Mouse (Mus musculus) heart, adult 2 months (tissue): ENCODE measurements around the gene Inka2. TPM values are rescaled to one million over a fixed set of nuclear protein-coding genes. Genes with fewer than 3 reads are reported as not detected.

Experiments used
- DNase-seq, 2 experiments: peaks; one replicate each; pipeline ENCODE4 v3.0.0; 2021
- H3K27ac ChIP-seq: fragments of 200-600 bp; 2 replicates; pipeline ENCODE4 v1.8.1; 2022
- H3K27me3 ChIP-seq: fragments of 200-500 bp; 2 replicates; pipeline ENCODE4 v1.6.1; 2012; ENCODE audit warnings: mild to moderate bottlenecking, low read length, inconsistent platforms, mixed read lengths; ENCODE audit not compliant: control insufficient read depth, insufficient read depth
- H3K36me3 ChIP-seq: fragments of 200-500 bp; 2 replicates; pipeline ENCODE4 v1.6.1; 2012; ENCODE audit warnings: low read length, inconsistent platforms; ENCODE audit not compliant: control insufficient read depth, insufficient read depth
- H3K4me1 ChIP-seq: fragments of 200-500 bp; 2 replicates; pipeline ENCODE4 v1.6.1; 2011; ENCODE audit warnings: low read length; ENCODE audit not compliant: control insufficient read depth, insufficient read depth
- H3K4me3 ChIP-seq: fragments of 200-600 bp; 2 replicates; pipeline ENCODE4 v1.8.1; 2022
- H3K79me2 ChIP-seq: fragments of 200-500 bp; replicated peaks from 2 replicates; pipeline ENCODE4 v1.6.1; 2012; ENCODE audit warnings: mild to moderate bottlenecking, inconsistent platforms, low read length, moderate library complexity, mixed read lengths; ENCODE audit not compliant: control insufficient read depth, insufficient read depth
- H3K9ac ChIP-seq: fragments of 200-500 bp; 2 replicates; pipeline ENCODE4 v1.6.1; 2012; ENCODE audit warnings: low read depth, mild to moderate bottlenecking, control low read depth, inconsistent platforms, low read length, mixed read lengths
- CTCF ChIP-seq: fragments of 200-600 bp; IDR thresholded peaks from 2 replicates; pipeline ENCODE4 v1.8.1; 2022; ENCODE audit warnings: antibody characterized with exemption, mild to moderate bottlenecking, moderate library complexity
- EP300 ChIP-seq: fragments of 200-500 bp; IDR thresholded peaks from 2 replicates; pipeline ENCODE4 v1.6.1; 2011; ENCODE audit warnings: low read depth, low read length, control low read depth; ENCODE audit not compliant: insufficient read depth
- POLR2A ChIP-seq: fragments of 200-500 bp; IDR thresholded peaks from 2 replicates; pipeline ENCODE4 v1.6.1; 2011; ENCODE audit warnings: mild to moderate bottlenecking, low read depth, low read length, control low read depth; ENCODE audit not compliant: insufficient read depth
- WGBS: fragments of 180-500 bp; shearing (Covaris S2); methylation state at CpG from one replicate; pipeline ENCODE4 v1.1.7; 2018; 5-methylcytosine and 5-hydroxymethylcytosine counted together
- intact Hi-C: fragments of 180-260 bp; cut with DNase I; formaldehyde crosslinking; loops from one replicate; pipeline ENCODE4 v1.15.1; 2025
- polyA plus RNA-seq: library from polyadenylated mRNA; depleted of rRNA; stranded (reverse); fragments of >200 nt; gene quantifications from 2 replicates; pipeline ENCODE4 v1.2.3, GENCODE M21; 2012
- total RNA-seq, 2 experiments: library from RNA; stranded (reverse); gene quantifications; 2 replicates each; pipeline ENCODE4 v1.2.3; 2021

The Inka2 gene
- total and polyA plus RNA-seq, 3 experiments: 11.5 to 16.2 (median 16.1) TPM

GRCm38 (mm10) chr3:105717856-105718555 is 13.6 kb downstream of the Inka2 start:
- Histone ChIP-seq H3K79me2 (no peaks in the 10 kb centered on the region), H3K27ac (peak overlapping the region; percentile 61), H3K9ac (no peak overlapping the region), H3K4me1 (peaks cover 30% of the 10 kb centered on the region), H3K4me3 (no peak overlapping the region), H3K27me3 (no peaks in the 10 kb centered on the region), H3K36me3 (peaks cover 12% of the 10 kb centered on the region)
- peak; percentile 41 to 68 for DNase-seq
- peak; percentile 69 for TF ChIP-seq EP300
- TF ChIP-seq CTCF: no peak
- no peak for TF ChIP-seq POLR2A
- intact Hi-C loops: no loop called here
- 54% methylated on average over 11 of the region's 11 CpGs for WGBS

DNA sequence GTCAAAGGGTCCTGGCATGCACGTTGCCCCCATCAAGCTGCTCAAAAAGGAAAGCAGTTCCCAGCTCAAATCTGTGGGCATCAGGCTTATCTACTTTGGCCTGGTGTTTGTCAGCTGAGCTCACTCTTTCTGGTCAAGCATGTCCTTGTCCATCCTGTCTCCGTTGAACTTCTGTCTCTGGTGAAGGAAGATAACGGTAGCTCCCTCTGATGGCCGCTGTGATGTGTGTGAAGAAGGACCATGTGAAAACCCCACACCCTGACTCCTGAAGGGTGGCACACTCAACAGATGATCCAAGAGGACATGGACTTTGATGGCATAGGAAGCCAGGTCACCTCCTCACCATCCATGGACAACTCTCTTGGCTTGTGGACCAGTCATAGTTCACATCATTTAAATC is 14.3 kb downstream of the Inka2 start:
- H3K36me3 ChIP-seq: peaks cover 10% of the 10 kb centered on the region
- peak in 1 of 2 experiments; percentile 14 for DNase-seq
- H3K4me1 ChIP-seq: peaks cover 27% of the 10 kb centered on the region
- no peak for TF ChIP-seq EP300
- TF ChIP-seq POLR2A: 0 out of 2 replicates have a peak, but pooled peaks have one; percentile 12
- peak; percentile 40 for TF ChIP-seq CTCF
- 26% methylated on average over 4 of the region's 4 CpGs for WGBS
- H3K79me2 ChIP-seq: no peaks in the 10 kb centered on the region
- intact Hi-C loops: no loop called here
- peak overlapping the region; percentile 61 for H3K27ac ChIP-seq
- no peak overlapping the region for H3K4me3 ChIP-seq
- no peak overlapping the region for H3K9ac ChIP-seq
- H3K27me3 ChIP-seq: no peaks in the 10 kb centered on the region

- TF ChIP-seq CTCF (no peak), POLR2A (no peak), EP300 (no peak)
- no peak overlapping the region for H3K9ac ChIP-seq
- no peak for DNase-seq
- H3K4me1 ChIP-seq: peaks cover 21% of the 10 kb centered on the region
- H3K27ac ChIP-seq: no peak overlapping the region
- H3K27me3 ChIP-seq: no peaks in the 10 kb centered on the region
- H3K79me2 ChIP-seq: no peaks in the 10 kb centered on the region
- 65% methylated on average over 4 of the region's 4 CpGs for WGBS
- H3K4me3 ChIP-seq: no peak overlapping the region
- intact Hi-C loops: no loop called here
- H3K36me3 ChIP-seq: peaks cover 10% of the 10 kb centered on the region
Observed at GRCm38 (mm10) chr3:105719979-105720378, 15.6 kb downstream of the Inka2 start.

DNA sequence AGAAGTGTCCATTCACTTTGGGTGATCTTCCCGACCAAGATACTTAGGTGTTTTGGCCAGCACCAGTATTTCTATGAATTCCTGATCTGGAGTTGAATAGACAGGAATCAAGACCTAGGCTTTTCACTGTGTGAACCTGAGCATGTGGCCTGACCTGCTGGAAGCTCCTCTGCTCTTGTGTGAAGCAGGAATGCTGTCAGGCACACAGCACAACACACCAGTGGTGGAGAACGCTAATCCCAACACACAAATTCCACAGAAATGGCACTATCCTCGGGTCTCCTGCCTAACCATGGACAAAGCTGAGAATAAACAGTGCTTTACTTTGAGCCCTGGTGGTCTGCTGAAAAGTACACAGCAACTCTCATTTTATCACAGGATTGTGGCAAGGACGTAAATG is 16.1 kb downstream of the Inka2 start:
- 0 out of 2 replicates have a peak, but pooled peaks have one; percentile 12 for TF ChIP-seq POLR2A
- no peak for TF ChIP-seq EP300
- TF ChIP-seq CTCF: no peak
- H3K36me3 ChIP-seq: peaks cover 8% of the 10 kb centered on the region; the same call in 1 of the 2 replicates
- no peak for DNase-seq
- H3K79me2 ChIP-seq: no peaks in the 10 kb centered on the region
- intact Hi-C loops: no loop called here
- 66% methylated on average over 4 of the region's 4 CpGs for WGBS
- H3K4me1 ChIP-seq: peaks cover 21% of the 10 kb centered on the region
- H3K4me3 ChIP-seq: no peak overlapping the region
- no peaks in the 10 kb centered on the region for H3K27me3 ChIP-seq
- H3K27ac ChIP-seq: no peak overlapping the region
- H3K9ac ChIP-seq: no peak overlapping the region

- H3K36me3 ChIP-seq: peaks cover 3% of the 10 kb centered on the region; the same call in 1 of the 2 replicates
- TF ChIP-seq POLR2A (no peak), CTCF (no peak)
- no peaks in the 10 kb centered on the region for H3K79me2 ChIP-seq
- intact Hi-C loops: no loop called here
- H3K27ac ChIP-seq: peak overlapping the region; percentile 54
- no peak for DNase-seq
- no peak overlapping the region for H3K9ac ChIP-seq
- no peak overlapping the region for H3K4me3 ChIP-seq
- 71% methylated on average over 2 of the region's 2 CpGs for WGBS
- H3K4me1 ChIP-seq: peaks cover 21% of the 10 kb centered on the region
- no peaks in the 10 kb centered on the region for H3K27me3 ChIP-seq
Observed at GRCm38 (mm10) chr3:105721681-105722201, 17.3 kb downstream of the Inka2 start.

DNA sequence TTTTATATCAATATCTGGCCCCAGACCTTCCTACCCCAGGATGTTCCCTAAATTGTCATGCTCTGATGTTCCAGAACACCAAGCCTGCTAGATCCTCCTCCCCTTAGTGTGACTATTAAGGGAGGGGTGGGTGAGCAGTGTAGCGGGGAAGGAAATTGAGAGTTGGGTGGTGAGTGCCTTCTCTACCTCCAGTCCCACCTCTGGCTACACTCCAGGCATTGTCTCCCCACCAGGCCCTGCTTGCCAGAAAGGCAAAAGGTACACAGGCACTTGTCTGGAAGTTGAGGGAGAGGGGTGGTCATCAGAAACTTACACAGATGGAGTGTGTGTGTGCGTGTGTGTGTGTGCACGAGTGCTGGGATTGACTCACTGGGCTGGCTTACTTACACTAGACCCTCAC is 18.1 kb downstream of the Inka2 start:
- no peaks in the 10 kb centered on the region for H3K36me3 ChIP-seq
- H3K27ac ChIP-seq: no peak overlapping the region; the same call in 1 of the 2 replicates
- no peaks in the 10 kb centered on the region for H3K27me3 ChIP-seq
- no peak overlapping the region for H3K9ac ChIP-seq
- WGBS: 41% methylated on average over 3 of the region's 3 CpGs
- peak in 1 of 2 experiments; percentile 53 for DNase-seq
- H3K79me2 ChIP-seq: no peaks in the 10 kb centered on the region
- H3K4me1 ChIP-seq: peaks cover 19% of the 10 kb centered on the region
- H3K4me3 ChIP-seq: no peak overlapping the region
- intact Hi-C loops: no loop called here
- TF ChIP-seq EP300 (0 out of 2 replicates have a peak, but pooled peaks have one; percentile 6), CTCF (no peak)
